Mouse (Mus musculus) lung, postnatal 14 days (tissue): ENCODE results near the gene Tspan9.

Experiments used
- DNase-seq: peaks from one replicate; pipeline ENCODE4 v3.0.0; 2021

Gene Tspan9

DNA sequence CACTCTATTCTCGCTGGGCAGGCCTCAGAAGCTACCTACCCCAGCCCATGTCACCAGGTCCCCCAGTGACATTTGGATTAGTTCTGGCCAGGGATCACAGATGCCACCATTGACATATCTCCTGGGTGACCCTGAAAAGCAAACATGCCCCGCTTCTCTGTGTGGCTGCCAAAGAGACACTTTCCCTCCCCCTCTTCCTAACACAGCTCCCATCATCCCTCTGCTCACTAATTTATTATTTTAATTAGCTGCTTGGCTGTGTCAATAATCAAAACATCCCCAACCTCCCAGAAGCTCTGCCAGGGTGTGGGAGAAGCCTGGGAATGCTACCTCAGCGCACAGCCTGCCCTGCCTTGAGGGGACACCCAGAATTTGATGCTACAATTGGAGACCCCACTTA is 226.4 kb downstream of the Tspan9 start:
- DNase-seq, result no peak

- DNase-seq, result no peak
These were observed 230.5 kb downstream of the Tspan9 start for GRCm38 (mm10) chr6:127912938-127913337.

DNA sequence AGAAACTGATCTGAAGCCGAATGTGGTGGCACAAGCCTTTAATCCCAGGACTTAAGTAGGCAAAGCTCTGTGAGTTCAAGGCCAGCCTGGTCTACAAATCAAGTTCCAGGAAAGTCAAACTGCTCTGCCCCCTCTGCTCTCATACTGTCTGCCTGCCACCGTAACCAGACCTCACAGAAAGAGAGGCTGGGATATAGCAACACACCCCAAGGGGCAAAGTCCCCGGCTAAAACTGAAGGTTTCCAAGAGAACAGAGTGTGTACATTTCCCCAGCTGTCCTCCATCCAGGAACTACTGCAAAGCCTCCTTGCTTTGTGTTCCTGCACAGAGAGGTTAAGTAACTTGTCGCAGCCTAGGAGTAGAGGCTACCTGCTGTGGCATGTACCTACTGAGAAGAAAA is 231.7 kb downstream of the Tspan9 start:
- no peak for DNase-seq
